Mouse (Mus musculus) layer of hippocampus, postnatal 10 days (tissue): ENCODE measurements around the gene Loxl1. TPM values are rescaled to one million over a fixed set of nuclear protein-coding genes. Genes with fewer than 3 reads are reported as not detected.
"Not testable (repeated sequence)": the region's sequence is repeated elsewhere in the genome, so short reads cannot be mapped to it uniquely, and the experiment has no call there.

Experiments
- DNase-seq, 2 experiments: peaks; one replicate each; pipeline ENCODE4 v3.0.0; 2021; ENCODE audit warnings: low spot score in 2 of 2
- total RNA-seq, 2 experiments: library from RNA; stranded (reverse); gene quantifications; 2 replicates each; pipeline ENCODE4 v1.2.3; 2021

Loxl1 gene
- total RNA-seq, 2 experiments from 2014 or later, result 5.0 to 5.7 TPM

GRCm38 (mm10) chr9:58278821-58279723 is 33.9 kb downstream of the Loxl1 start:
- no peak for DNase-seq

GRCm38 (mm10) chr9:58278313-58278712 is 34.7 kb downstream of the Loxl1 start:
- no peak for DNase-seq

GRCm38 (mm10) chr9:58276346-58276745 is 36.6 kb downstream of the Loxl1 start:
- DNase-seq, result no peak

- DNase-seq, result no peak
These were observed 37.2 kb downstream of the Loxl1 start for GRCm38 (mm10) chr9:58275797-58276196.

GRCm38 (mm10) chr9:58275115-58275774 is 37.7 kb downstream of the Loxl1 start:
- no peak for DNase-seq

- DNase-seq, result no peak
These were observed 38.4 kb downstream of the Loxl1 start for GRCm38 (mm10) chr9:58274626-58275025.

GRCm38 (mm10) chr9:58274101-58274604 is 38.8 kb downstream of the Loxl1 start:
- no peak for DNase-seq

GRCm38 (mm10) chr9:58272855-58273254 is 40.1 kb downstream of the Loxl1 start:
- DNase-seq, result no peak

- DNase-seq, result no peak
These were observed 40.9 kb downstream of the Loxl1 start for GRCm38 (mm10) chr9:58272068-58272541.

GRCm38 (mm10) chr9:58271551-58271950 is 41.4 kb downstream of the Loxl1 start:
- not testable (repeated sequence) for DNase-seq

- no peak for DNase-seq
These were observed 41.9 kb downstream of the Loxl1 start for GRCm38 (mm10) chr9:58271109-58271508.

- no peak for DNase-seq
These were observed 42.9 kb downstream of the Loxl1 start for GRCm38 (mm10) chr9:58270081-58270480.

GRCm38 (mm10) chr9:58268384-58269313 is 44.3 kb downstream of the Loxl1 start:
- peak; percentile 58 to 68 for DNase-seq

- no peak for DNase-seq
These were observed 45.9 kb downstream of the Loxl1 start for GRCm38 (mm10) chr9:58267046-58267445.

GRCm38 (mm10) chr9:58266571-58267011 is 46.4 kb downstream of the Loxl1 start:
- no peak for DNase-seq

- no peak for DNase-seq
These were observed 47.6 kb downstream of the Loxl1 start for GRCm38 (mm10) chr9:58265368-58265767.

GRCm38 (mm10) chr9:58262507-58262906 is 50.5 kb downstream of the Loxl1 start:
- no peak for DNase-seq

GRCm38 (mm10) chr9:58255704-58256685 is 57.0 kb downstream of the Loxl1 start:
- no peak for DNase-seq

- no peak for DNase-seq
These were observed 57.9 kb downstream of the Loxl1 start for GRCm38 (mm10) chr9:58255105-58255504.

- not testable (repeated sequence) for DNase-seq
These were observed 59.2 kb downstream of the Loxl1 start for GRCm38 (mm10) chr9:58253805-58254122.
